35 mouse cellular contexts compared by ENCODE assay signal in the genomic region with DNA sequence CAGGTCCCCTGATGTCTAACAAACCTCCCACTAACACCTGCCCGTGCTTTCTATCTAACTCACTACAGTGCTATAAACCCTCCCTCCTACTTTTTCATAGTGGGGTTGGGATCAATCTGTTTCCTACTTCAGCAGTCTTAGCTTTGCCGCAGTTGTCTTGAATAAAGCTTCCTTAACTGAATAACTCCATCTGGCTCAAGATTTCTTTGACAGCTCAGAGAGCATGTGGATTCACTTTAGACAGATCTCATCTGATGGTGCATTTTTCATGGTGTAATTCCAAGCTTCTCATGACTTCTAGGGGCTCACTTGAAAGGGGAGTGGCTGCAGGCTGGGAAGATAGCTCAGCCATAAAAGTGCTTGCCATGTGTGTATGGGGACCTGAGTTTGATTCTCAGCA.
DNase-seq lines count a peak whose midpoint lies in the region; ATAC-seq lines count a peak whose summit lies in the region.
"Had no signal": no experiment of that assay in that cellular context is flagged by ENCODE, and none has a peak within 500 bp of the region (broad histone marks: within the 10 kb centered on the region; RNA-seq: fewer than 3 reads in every experiment).

No protein-coding gene starts in this region.

- peak; percentile 13 to 56 for DNase-seq in layer of hippocampus, adult 18-20 months (ENCODE audit: low spot score in 2 of 2)
- DNase-seq in layer of hippocampus, postnatal 10 days (ENCODE audit: low spot score in 2 of 2): no peak
- peak; percentile 28 for DNase-seq in brain, embryonic 18.5 days (ENCODE audit: low read depth, low spot score)
- DNase-seq in layer of hippocampus, adult 9-10 months (ENCODE audit: low spot score): peak; percentile 16
- DNase-seq in testis, postnatal 10 days (ENCODE audit: low spot score): no peak
- DNase-seq: adrenal gland, adult 2 months; adrenal gland, postnatal 36 days; B cell, adult 2 months; cerebellum, adult 11-12 months; cerebellum, adult 9-11 months; embryo, embryonic 11 days; gastrocnemius, adult 2 months; gastrocnemius, postnatal 36 days; heart, adult 18-20 months; heart, postnatal 4 days; kidney, adult 11 months; kidney, postnatal 14 days; liver, postnatal 0 days; lung, postnatal 4 days; right cerebral cortex, adult 18-20 months; right cerebral cortex, postnatal 4 days had no signal

- no peaks in the 10 kb centered on the region for H3K27me3 ChIP-seq in liver, embryonic 12.5 days (replicated peaks)
- H3K27me3 ChIP-seq: embryonic facial prominence, embryonic 15.5 days; forebrain, embryonic 13.5 days; heart, embryonic 12.5 days; hindbrain, embryonic 15.5 days; megakaryocyte, embryonic 14.5 days; midbrain, embryonic 12.5 days; neural tube, embryonic 12.5 days had no signal

- no peaks in the 10 kb centered on the region for H3K9me3 ChIP-seq in liver, embryonic 12.5 days (replicated peaks)
- H3K9me3 ChIP-seq: embryonic facial prominence, embryonic 15.5 days; forebrain, embryonic 13.5 days; heart, embryonic 12.5 days; hindbrain, embryonic 15.5 days; megakaryocyte, embryonic 14.5 days; midbrain, embryonic 12.5 days; neural tube, embryonic 12.5 days had no signal

- no peak overlapping the region for H3K4me3 ChIP-seq in liver, embryonic 12.5 days
- H3K4me3 ChIP-seq: embryonic facial prominence, embryonic 15.5 days; forebrain, embryonic 13.5 days; gastrocnemius, adult 2 months; heart, embryonic 12.5 days; hindbrain, embryonic 15.5 days; layer of hippocampus, adult 2 months; megakaryocyte, embryonic 14.5 days; midbrain, embryonic 12.5 days; myocyte; neural tube, embryonic 12.5 days had no signal

- no peaks in the 10 kb centered on the region for H3K4me1 ChIP-seq in liver, embryonic 12.5 days
- H3K4me1 ChIP-seq: embryonic facial prominence, embryonic 15.5 days; forebrain, embryonic 13.5 days; heart, embryonic 12.5 days; hindbrain, embryonic 15.5 days; megakaryocyte, embryonic 14.5 days; midbrain, embryonic 12.5 days; neural tube, embryonic 12.5 days had no signal

- no peaks in the 10 kb centered on the region for H3K36me3 ChIP-seq in liver, embryonic 12.5 days
- H3K36me3 ChIP-seq: embryonic facial prominence, embryonic 15.5 days; heart, embryonic 12.5 days; hindbrain, embryonic 15.5 days; midbrain, embryonic 12.5 days; neural tube, embryonic 12.5 days had no signal

- H3K9ac ChIP-seq in liver, embryonic 12.5 days: no peak overlapping the region
- H3K9ac ChIP-seq: embryonic facial prominence, embryonic 15.5 days; forebrain, embryonic 13.5 days; heart, embryonic 12.5 days; hindbrain, embryonic 15.5 days; liver, postnatal 0 days; midbrain, embryonic 12.5 days; neural tube, embryonic 12.5 days had no signal

- H3K4me2 ChIP-seq in liver, embryonic 12.5 days: no peak overlapping the region
- H3K4me2 ChIP-seq: embryonic facial prominence, embryonic 15.5 days; forebrain, embryonic 13.5 days; heart, embryonic 12.5 days; hindbrain, embryonic 15.5 days; liver, embryonic 11.5 days; midbrain, embryonic 12.5 days; neural tube, embryonic 12.5 days had no signal

- H3K27ac ChIP-seq in liver, embryonic 12.5 days: no peak overlapping the region
- H3K27ac ChIP-seq: embryonic facial prominence, embryonic 15.5 days; forebrain, embryonic 13.5 days; gastrocnemius, adult 2 months; hindbrain, embryonic 15.5 days; layer of hippocampus, adult 2 months; midbrain, embryonic 12.5 days; neural tube, embryonic 12.5 days; stomach, postnatal 0 days had no signal

- ATAC-seq in liver, embryonic 12.5 days: no peak
- ATAC-seq: forebrain, embryonic 13.5 days; inflammation-experienced regulatory T-cells, adult 6 months; liver, postnatal 0 days; lung, postnatal 0 days had no signal

- WGBS in liver, embryonic 12.5 days (ENCODE audit: insufficient replicate concordance): 61% methylated on average over 2 of the region's 2 CpGs

Comparison
In these comparisons a context has a peak if more than half of its experiments do, and no peak if none do; other contexts are left out.
1. DNase-seq: peak in layer of hippocampus, adult 18-20 months (2 of 2), brain, embryonic 18.5 days (single experiment) and layer of hippocampus, adult 9-10 months (single experiment); none in layer of hippocampus, postnatal 10 days (0 of 2) and testis, postnatal 10 days (single experiment).